Mouse (Mus musculus): Measurements from ENCODE around the gene Lrrfip2. TPM values are rescaled to one million over a fixed set of nuclear protein-coding genes. Genes with fewer than 3 reads are reported as not detected.

The Lrrfip2 gene
- polyA plus RNA-seq, 1 experiment from 2014 or later, result 34.5 TPM

GRCm38 (mm10) chr9:111272996-111273785 is 155.8 kb downstream of the Lrrfip2 start:
- H3K4me3 ChIP-seq (ENCODE audit: low read depth, low read length), result peak overlapping the region; percentile 93
- H3K27ac ChIP-seq (ENCODE audit: low read length), result no peak overlapping the region
- WGBS, result 62% methylated on average over 15 of the region's 15 CpGs
- peak overlapping the region; percentile 86 for H3K4me2 ChIP-seq (replicated peaks; ENCODE audit: low read depth, low read length)
- no peaks in the 10 kb centered on the region for H3K9me3 ChIP-seq (ENCODE audit: control insufficient read depth, low read depth, low read length)
- no peaks in the 10 kb centered on the region for H3K27me3 ChIP-seq (ENCODE audit: control insufficient read depth, insufficient read depth, low read length)
- peak overlapping the region; percentile 88 for H3K9ac ChIP-seq (replicated peaks; ENCODE audit: low read depth, low read length)
- H3K36me3 ChIP-seq (ENCODE audit: control insufficient read depth, insufficient read depth, low read length), result peaks cover 13% of the 10 kb centered on the region
- peaks cover 26% of the 10 kb centered on the region for H3K4me1 ChIP-seq (ENCODE audit: control insufficient read depth, insufficient read depth, low read length)
- ATAC-seq (ENCODE audit: insufficient number of reproducible peaks, insufficient read depth, low FRiP score, low read depth), result no peak

- Histone ChIP-seq H3K9ac (replicated peaks; ENCODE audit: low read depth, low read length) (no peak overlapping the region), H3K27me3 (ENCODE audit: control insufficient read depth, insufficient read depth, low read length) (no peaks in the 10 kb centered on the region), H3K4me3 (ENCODE audit: low read depth, low read length) (no peak overlapping the region; the same call in 1 of the 2 replicates), H3K9me3 (ENCODE audit: control insufficient read depth, low read depth, low read length) (no peaks in the 10 kb centered on the region), H3K27ac (ENCODE audit: low read length) (no peak overlapping the region), H3K4me2 (replicated peaks; ENCODE audit: low read depth, low read length) (peak overlapping the region; percentile 86), H3K4me1 (ENCODE audit: control insufficient read depth, insufficient read depth, low read length) (peaks cover 26% of the 10 kb centered on the region), H3K36me3 (ENCODE audit: control insufficient read depth, insufficient read depth, low read length) (peaks cover 17% of the 10 kb centered on the region)
- no peak for ATAC-seq (ENCODE audit: insufficient number of reproducible peaks, insufficient read depth, low FRiP score, low read depth)
- WGBS, result 72% methylated on average over 1 of the region's 1 CpGs
These were observed 156.6 kb downstream of the Lrrfip2 start for GRCm38 (mm10) chr9:111273958-111274357.

- WGBS, result 28% methylated on average over 1 of the region's 1 CpGs
- Histone ChIP-seq H3K9me3 (ENCODE audit: control insufficient read depth, low read depth, low read length) (no peaks in the 10 kb centered on the region), H3K4me2 (replicated peaks; ENCODE audit: low read depth, low read length) (peak overlapping the region; percentile 86), H3K27ac (ENCODE audit: low read length) (no peak overlapping the region), H3K4me3 (ENCODE audit: low read depth, low read length) (peak overlapping the region; percentile 8), H3K4me1 (ENCODE audit: control insufficient read depth, insufficient read depth, low read length) (peaks cover 26% of the 10 kb centered on the region), H3K27me3 (ENCODE audit: control insufficient read depth, insufficient read depth, low read length) (no peaks in the 10 kb centered on the region), H3K36me3 (ENCODE audit: control insufficient read depth, insufficient read depth, low read length) (peaks cover 19% of the 10 kb centered on the region), H3K9ac (replicated peaks; ENCODE audit: low read depth, low read length) (no peak overlapping the region)
- ATAC-seq (ENCODE audit: insufficient number of reproducible peaks, insufficient read depth, low FRiP score, low read depth), result no peak
These were observed 157.8 kb downstream of the Lrrfip2 start for GRCm38 (mm10) chr9:111275156-111275555.

Other genes with a start within 250 kb of the Lrrfip2 start
- gene Als2cl, start 237.7 kb upstream of the Lrrfip2 start, polyA plus RNA-seq (2014; fragmentation: Nextera tagmentation; extraction: Ambion mirVana), result 4.9 and 5.8 TPM in 2 replicates
- gene Tmie, start 237.5 kb upstream of the Lrrfip2 start, polyA plus RNA-seq (2014; fragmentation: Nextera tagmentation; extraction: Ambion mirVana), result 0.38 and 0.67 TPM in 2 replicates
- not detected in 2 replicates for gene Fam240a, start 200.7 kb upstream of the Lrrfip2 start, polyA plus RNA-seq (2014; fragmentation: Nextera tagmentation; extraction: Ambion mirVana)
- not detected in 2 replicates for gene Tdgf1, start 171.4 kb upstream of the Lrrfip2 start, polyA plus RNA-seq (2014; fragmentation: Nextera tagmentation; extraction: Ambion mirVana)
- gene Lrrc2, start 166.0 kb upstream of the Lrrfip2 start, polyA plus RNA-seq (2014; fragmentation: Nextera tagmentation; extraction: Ambion mirVana), result not detected in 2 replicates
- gene Rtp3, start 127.0 kb upstream of the Lrrfip2 start, polyA plus RNA-seq (2014; fragmentation: Nextera tagmentation; extraction: Ambion mirVana), result 0.38 TPM in 1 of 2 replicates, not detected in the other
- gene Ltf, start 98.3 kb upstream of the Lrrfip2 start, polyA plus RNA-seq (2014; fragmentation: Nextera tagmentation; extraction: Ambion mirVana), result 2.2 and 3.1 TPM in 2 replicates
- gene Ccrl2, start 60.1 kb upstream of the Lrrfip2 start, polyA plus RNA-seq (2014; fragmentation: Nextera tagmentation; extraction: Ambion mirVana), result 1.0 and 2.2 TPM in 2 replicates
- gene Mlh1, start 154.2 kb downstream of the Lrrfip2 start, polyA plus RNA-seq (2014; fragmentation: Nextera tagmentation; extraction: Ambion mirVana), result 38.0 and 39.1 TPM in 2 replicates
- gene Epm2aip1, start 154.3 kb downstream of the Lrrfip2 start, polyA plus RNA-seq (2014; fragmentation: Nextera tagmentation; extraction: Ambion mirVana), result 43.7 and 48.2 TPM in 2 replicates
- gene Trank1, start 194.1 kb downstream of the Lrrfip2 start, polyA plus RNA-seq (2014; fragmentation: Nextera tagmentation; extraction: Ambion mirVana), result 0.10 and 0.20 TPM in 2 replicates

All from stomach, embryonic 14.5 days (tissue).